Mouse (Mus musculus): ENCODE data around the gene Hs3st1. TPM values are rescaled to one million over a fixed set of nuclear protein-coding genes. Genes with fewer than 3 reads are reported as not detected.

Hs3st1 gene
- polyA plus RNA-seq, 1 experiment from 2014 or later: 44.7 TPM

DNA sequence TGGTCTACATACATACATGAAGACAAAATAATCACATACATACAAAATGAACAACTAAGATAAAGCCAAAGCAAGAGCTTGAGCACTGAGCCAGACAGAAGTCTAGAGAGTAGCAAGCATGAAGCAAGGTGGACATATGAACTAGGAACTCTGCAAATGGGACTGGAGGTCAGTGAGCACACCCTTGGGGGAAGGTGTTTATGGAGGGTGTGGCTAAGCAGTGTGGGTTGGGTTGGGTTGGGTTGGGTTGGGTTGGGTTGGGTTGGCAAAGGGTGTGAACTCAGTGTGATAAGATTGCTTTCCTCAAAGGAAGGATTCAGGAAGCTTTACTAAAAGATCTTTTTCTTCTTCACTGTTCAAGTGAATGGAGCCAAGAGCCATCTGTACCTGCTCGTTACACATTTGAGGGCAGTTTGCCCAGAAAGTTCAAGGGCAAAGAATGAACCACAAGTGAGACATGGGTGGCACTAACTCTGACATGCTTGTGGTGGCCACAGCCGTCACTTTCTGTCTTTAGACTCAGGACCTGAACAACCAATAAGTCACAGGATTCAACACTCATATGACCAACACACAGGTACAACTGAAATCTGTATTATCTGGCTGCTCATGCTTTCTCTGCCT is 137.8 kb downstream of the Hs3st1 start:
- WGBS: 97% methylated on average over 2 of the region's 2 CpGs
- no peak for ATAC-seq (ENCODE audit: low FRiP score, low read depth)
- Histone ChIP-seq H3K27ac (replicated peaks) (no peak overlapping the region), H3K27me3 (no peaks in the 10 kb centered on the region), H3K4me3 (no peak overlapping the region), H3K36me3 (peaks cover 5% of the 10 kb centered on the region), H3K4me1 (replicated peaks) (peaks cover 7% of the 10 kb centered on the region; the same call in 1 of the 2 replicates), H3K9ac (no peak overlapping the region), H3K4me2 (no peak overlapping the region), H3K9me3 (no peaks in the 10 kb centered on the region)

DNA sequence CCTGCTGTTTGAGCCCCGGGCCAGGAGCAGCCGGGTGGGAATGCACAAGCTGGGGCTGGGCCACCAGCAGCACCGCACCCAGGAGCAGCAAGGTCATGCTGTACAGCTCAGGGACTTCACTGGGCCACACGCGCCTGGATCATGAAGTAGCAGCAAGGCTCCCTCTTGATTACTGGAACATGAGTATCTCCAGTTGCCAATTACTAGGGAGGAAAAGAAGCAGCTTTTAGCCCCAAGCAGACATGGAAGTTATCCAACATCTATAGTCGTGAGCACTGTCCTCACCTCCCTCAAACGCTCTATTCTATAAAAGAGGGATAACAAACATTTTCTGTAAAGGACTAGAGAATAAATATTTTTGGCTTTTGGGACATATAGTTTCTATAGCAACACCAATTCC is 140.1 kb downstream of the Hs3st1 start:
- H3K4me1 ChIP-seq (replicated peaks): peaks cover under 1% of the 10 kb centered on the region; the same call in 1 of the 2 replicates
- H3K9ac ChIP-seq: no peak overlapping the region
- no peak overlapping the region for H3K4me2 ChIP-seq
- H3K9me3 ChIP-seq: no peaks in the 10 kb centered on the region
- WGBS: 86% methylated on average over 7 of the region's 7 CpGs
- no peak overlapping the region for H3K4me3 ChIP-seq
- H3K27me3 ChIP-seq: no peaks in the 10 kb centered on the region
- no peak overlapping the region for H3K27ac ChIP-seq (replicated peaks)
- H3K36me3 ChIP-seq: peaks cover 5% of the 10 kb centered on the region
- no peak for ATAC-seq (ENCODE audit: low FRiP score, low read depth)

DNA sequence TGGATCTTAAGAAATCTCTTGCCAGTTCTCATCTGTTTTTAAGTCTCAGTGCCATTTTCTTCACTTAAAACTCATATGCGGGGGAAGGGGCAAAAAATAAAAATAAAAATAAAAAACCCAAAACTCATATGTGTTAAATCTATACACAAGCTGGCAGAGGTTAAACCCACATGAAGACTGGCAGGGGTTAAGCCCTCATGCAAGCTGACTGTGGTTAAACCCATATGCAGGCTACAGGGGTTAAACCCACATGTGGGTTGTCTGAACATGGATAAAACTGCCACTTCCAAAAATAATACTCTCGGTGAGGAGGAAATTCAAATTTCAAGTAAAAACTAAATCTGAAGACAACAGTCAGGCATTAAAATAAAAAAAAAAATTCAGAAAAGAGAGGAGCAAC is 141.7 kb downstream of the Hs3st1 start:
- WGBS: 87% methylated on average over 2 of the region's 2 CpGs
- no peak for ATAC-seq (ENCODE audit: low FRiP score, low read depth)
- no peak overlapping the region for H3K27ac ChIP-seq (replicated peaks)

DNA sequence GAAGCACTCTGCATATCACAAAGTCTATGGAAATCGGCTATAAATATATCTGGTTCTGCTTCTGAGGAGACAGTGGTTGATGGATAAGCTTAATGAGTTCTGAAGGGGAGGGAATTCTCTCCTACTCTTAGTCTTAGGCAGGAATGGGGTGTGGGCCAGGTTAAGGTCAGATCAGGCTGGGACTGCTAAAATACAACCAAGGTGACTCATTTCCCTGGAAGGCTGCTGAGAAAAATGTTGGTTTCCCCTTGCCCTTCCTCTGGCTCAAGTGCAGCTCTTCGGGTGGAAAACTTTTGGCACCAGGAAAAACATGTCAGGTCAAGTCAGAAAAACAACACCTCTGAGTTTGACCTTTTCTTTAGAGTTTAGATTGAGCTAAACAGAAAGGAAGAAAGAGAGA is 143.0 kb downstream of the Hs3st1 start:
- ATAC-seq (ENCODE audit: low FRiP score, low read depth): no peak
- Histone ChIP-seq H3K9ac (no peak overlapping the region), H3K27me3 (no peaks in the 10 kb centered on the region), H3K9me3 (no peaks in the 10 kb centered on the region), H3K4me1 (replicated peaks) (no peaks in the 10 kb centered on the region), H3K4me2 (no peak overlapping the region), H3K4me3 (no peak overlapping the region), H3K27ac (replicated peaks) (no peak overlapping the region), H3K36me3 (peaks cover 5% of the 10 kb centered on the region)
- WGBS: 84% methylated on average over 2 of the region's 2 CpGs

More for the DNA sequence above, 141.7 kb downstream of the Hs3st1 start:
- Histone ChIP-seq H3K27me3 (no peaks in the 10 kb centered on the region), H3K4me2 (no peak overlapping the region), H3K9ac (no peak overlapping the region), H3K9me3 (no peaks in the 10 kb centered on the region), H3K4me1 (replicated peaks) (no peaks in the 10 kb centered on the region), H3K36me3 (peaks cover 5% of the 10 kb centered on the region), H3K4me3 (no peak overlapping the region)

DNA sequence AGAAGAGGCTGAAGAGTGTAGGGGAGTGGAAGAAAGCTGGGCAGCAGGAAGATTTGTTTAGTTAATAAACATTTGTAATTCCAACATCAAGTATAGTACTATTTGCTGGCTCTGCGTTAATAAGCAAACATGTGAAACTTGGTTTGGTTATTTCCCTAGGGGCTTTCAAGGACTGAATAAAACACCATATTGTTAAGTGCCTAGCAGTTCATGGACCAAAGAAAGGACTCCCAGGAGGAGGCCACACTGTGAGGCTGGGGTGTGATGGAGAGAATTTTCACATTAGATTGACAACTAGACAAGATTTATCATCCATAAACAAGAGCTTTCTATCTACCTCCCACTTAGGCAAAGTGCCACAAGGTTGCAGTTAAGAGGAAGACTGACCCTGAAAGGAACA is 147.0 kb downstream of the Hs3st1 start:
- Histone ChIP-seq H3K27me3 (no peaks in the 10 kb centered on the region), H3K4me2 (no peak overlapping the region), H3K9ac (no peak overlapping the region), H3K4me1 (replicated peaks) (no peaks in the 10 kb centered on the region), H3K9me3 (no peaks in the 10 kb centered on the region), H3K36me3 (no peaks in the 10 kb centered on the region), H3K27ac (replicated peaks) (no peak overlapping the region), H3K4me3 (no peak overlapping the region)
- no peak for ATAC-seq (ENCODE audit: low FRiP score, low read depth)
- WGBS: 71% methylated on average over 1 of the region's 1 CpGs

DNA sequence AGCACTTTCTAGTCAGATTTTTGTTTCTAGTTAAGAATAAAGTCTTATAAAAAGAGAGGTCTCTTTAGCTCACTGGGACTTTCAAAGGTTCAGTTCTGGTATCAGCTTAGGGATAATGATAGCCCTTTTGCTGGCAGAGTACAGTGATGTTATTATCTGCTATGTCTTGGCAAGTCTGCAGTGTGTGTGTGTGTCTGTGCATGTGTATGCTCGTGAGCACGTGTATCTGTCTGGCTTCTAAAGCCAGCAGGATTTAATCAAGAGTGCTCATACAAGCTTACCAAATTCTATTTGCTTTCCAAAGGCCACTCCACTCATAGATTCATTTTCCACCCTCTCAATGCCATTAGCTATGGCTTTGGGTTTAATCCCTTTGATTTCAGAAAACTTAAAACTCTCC is 160.5 kb downstream of the Hs3st1 start:
- no peak overlapping the region for H3K4me2 ChIP-seq
- H3K27me3 ChIP-seq: no peaks in the 10 kb centered on the region
- H3K9me3 ChIP-seq: no peaks in the 10 kb centered on the region
- no peaks in the 10 kb centered on the region for H3K4me1 ChIP-seq (replicated peaks)
- no peaks in the 10 kb centered on the region for H3K36me3 ChIP-seq
- H3K27ac ChIP-seq (replicated peaks): no peak overlapping the region
- no peak overlapping the region for H3K9ac ChIP-seq
- no peak for ATAC-seq (ENCODE audit: low FRiP score, low read depth)
- WGBS: 76% methylated on average over 2 of the region's 2 CpGs
- no peak overlapping the region for H3K4me3 ChIP-seq
